Mouse (Mus musculus): Measurements from ENCODE around the gene Dpp8.
"Not testable (repeated sequence)": the region's sequence is repeated elsewhere in the genome, so short reads cannot be mapped to it uniquely, and the experiment has no call there.

Gene Dpp8

GRCm38 (mm10) chr9:65021887-65022579, 10.2 kb upstream of the Dpp8 start:
- DNase-seq (ENCODE audit: low read depth, low spot score): no peak

- DNase-seq (ENCODE audit: low read depth, low spot score): no peak
Observed at GRCm38 (mm10) chr9:65022580-65023135, 9.6 kb upstream of the Dpp8 start.

GRCm38 (mm10) chr9:65023447-65023846, 8.8 kb upstream of the Dpp8 start:
- no peak for DNase-seq (ENCODE audit: low read depth, low spot score)

- no peak for DNase-seq (ENCODE audit: low read depth, low spot score)
Observed at GRCm38 (mm10) chr9:65027241-65027640, 5.0 kb upstream of the Dpp8 start.

- DNase-seq (ENCODE audit: low read depth, low spot score): no peak
Observed at GRCm38 (mm10) chr9:65028313-65028712, 3.9 kb upstream of the Dpp8 start.

GRCm38 (mm10) chr9:65031355-65031754, 859 bp upstream of the Dpp8 start:
- not testable (repeated sequence) for DNase-seq (ENCODE audit: low read depth, low spot score)

GRCm38 (mm10) chr9:65031894-65032268, 333 bp upstream of the Dpp8 start:
- DNase-seq (ENCODE audit: low read depth, low spot score): no peak

GRCm38 (mm10) chr9:65036456-65036855, 4.2 kb downstream of the Dpp8 start:
- no peak for DNase-seq (ENCODE audit: low read depth, low spot score)

- no peak for DNase-seq (ENCODE audit: low read depth, low spot score)
Observed at GRCm38 (mm10) chr9:65036861-65037260, 4.6 kb downstream of the Dpp8 start.

- no peak for DNase-seq (ENCODE audit: low read depth, low spot score)
Observed at GRCm38 (mm10) chr9:65041430-65041829, 9.2 kb downstream of the Dpp8 start.

- no peak for DNase-seq (ENCODE audit: low read depth, low spot score)
Observed at GRCm38 (mm10) chr9:65046993-65047392, 14.8 kb downstream of the Dpp8 start.

- DNase-seq (ENCODE audit: low read depth, low spot score): no peak
Observed at GRCm38 (mm10) chr9:65049422-65049821, 17.2 kb downstream of the Dpp8 start.

- DNase-seq (ENCODE audit: low read depth, low spot score): no peak
Observed at GRCm38 (mm10) chr9:65050981-65051380, 18.8 kb downstream of the Dpp8 start.

- DNase-seq (ENCODE audit: low read depth, low spot score): no peak
Observed at GRCm38 (mm10) chr9:65064251-65064650, 32.0 kb downstream of the Dpp8 start.

- no peak for DNase-seq (ENCODE audit: low read depth, low spot score)
Observed at GRCm38 (mm10) chr9:65070587-65070986, 38.4 kb downstream of the Dpp8 start.

GRCm38 (mm10) chr9:65073555-65073954, 41.3 kb downstream of the Dpp8 start:
- DNase-seq (ENCODE audit: low read depth, low spot score): no peak

- no peak for DNase-seq (ENCODE audit: low read depth, low spot score)
Observed at GRCm38 (mm10) chr9:65074251-65074650, 42.0 kb downstream of the Dpp8 start.

- DNase-seq (ENCODE audit: low read depth, low spot score): no peak
Observed at GRCm38 (mm10) chr9:65074855-65075493, 42.8 kb downstream of the Dpp8 start.

- DNase-seq (ENCODE audit: low read depth, low spot score): no peak
Observed at GRCm38 (mm10) chr9:65077536-65077935, 45.3 kb downstream of the Dpp8 start.

- not testable (repeated sequence) for DNase-seq (ENCODE audit: low read depth, low spot score)
Observed at GRCm38 (mm10) chr9:65080141-65080540, 47.9 kb downstream of the Dpp8 start.

- no peak for DNase-seq (ENCODE audit: low read depth, low spot score)
Observed at GRCm38 (mm10) chr9:65083075-65083765, 51.0 kb downstream of the Dpp8 start.

- DNase-seq (ENCODE audit: low read depth, low spot score): no peak
Observed at GRCm38 (mm10) chr9:65084198-65084807, 52.1 kb downstream of the Dpp8 start.

Data from embryo, embryonic 11.5 days (tissue).